8 mouse cellular contexts compared by ENCODE assay signal in genomic region chr11:71346024-71346423, GRCm38 (mm10).
DNase-seq lines count a peak whose midpoint lies in the region; ATAC-seq and TF ChIP-seq lines count a peak whose summit lies in the region.

No protein-coding gene starts in this region.

- H3K9me3 ChIP-seq in forebrain, postnatal 0 days (ENCODE audit: low read length), result no peaks in the 10 kb centered on the region
- no peaks in the 10 kb centered on the region for H3K9me3 ChIP-seq in forebrain, embryonic 13.5 days (replicated peaks)
- H3K9me3 ChIP-seq in neural tube, embryonic 11.5 days (ENCODE audit: control insufficient read depth, low read length), result no peaks in the 10 kb centered on the region
- H3K9me3 ChIP-seq in neural tube, embryonic 15.5 days (replicated peaks), result no peaks in the 10 kb centered on the region

- no peaks in the 10 kb centered on the region for H3K4me1 ChIP-seq in forebrain, postnatal 0 days (ENCODE audit: insufficient read depth)
- peaks cover 4% of the 10 kb centered on the region; the same call in 1 of the 2 replicates for H3K4me1 ChIP-seq in forebrain, embryonic 13.5 days
- H3K4me1 ChIP-seq in neural tube, embryonic 11.5 days (ENCODE audit: control insufficient read depth, insufficient read depth, low read length), result no peaks in the 10 kb centered on the region
- peaks cover 2% of the 10 kb centered on the region; the same call in 1 of the 2 replicates for H3K4me1 ChIP-seq in neural tube, embryonic 15.5 days

- peak; percentile 64; the same call in 1 of the 2 replicates for ATAC-seq in forebrain, postnatal 0 days
- no peak for ATAC-seq in forebrain, embryonic 13.5 days
- no peak for ATAC-seq in neural tube, embryonic 11.5 days (ENCODE audit: insufficient read depth, low FRiP score, low TSS enrichment)
- ATAC-seq in neural tube, embryonic 15.5 days (ENCODE audit: low FRiP score), result no peak

- no peak overlapping the region for H3K4me3 ChIP-seq in forebrain, postnatal 0 days (ENCODE audit: low read depth, low read length)
- H3K4me3 ChIP-seq in forebrain, embryonic 13.5 days, result no peak overlapping the region
- H3K4me3 ChIP-seq in neural tube, embryonic 11.5 days (ENCODE audit: low read depth, low read length), result no peak overlapping the region
- H3K4me3 ChIP-seq in neural tube, embryonic 15.5 days (replicated peaks), result no peak overlapping the region

- no peak overlapping the region for H3K9ac ChIP-seq in forebrain, postnatal 0 days
- H3K9ac ChIP-seq in forebrain, embryonic 13.5 days, result no peak overlapping the region
- no peak overlapping the region for H3K9ac ChIP-seq in neural tube, embryonic 11.5 days (ENCODE audit: low read length)
- H3K9ac ChIP-seq in neural tube, embryonic 15.5 days (replicated peaks), result no peak overlapping the region

- peak; percentile 84 for DNase-seq in forebrain, postnatal 0 days
- DNase-seq in neural tube, embryonic 11.5 days (ENCODE audit: low spot score), result peak; percentile 15
- DNase-seq in kidney, postnatal 25 days, result peak; percentile 44 to 52
- peak; percentile 25 for DNase-seq in retina, adult 2 months (ENCODE audit: low read depth, low spot score)
- DNase-seq in urinary bladder, postnatal 4 days (ENCODE audit: low spot score in 2 of 2), result no peak
- no peak for DNase-seq in lung, postnatal 25 days (ENCODE audit: low spot score)

- H3K36me3 ChIP-seq in forebrain, postnatal 0 days (ENCODE audit: insufficient read depth), result no peaks in the 10 kb centered on the region
- H3K36me3 ChIP-seq in forebrain, embryonic 13.5 days (ENCODE audit: poor library complexity, severe bottlenecking), result no peaks in the 10 kb centered on the region
- no peaks in the 10 kb centered on the region for H3K36me3 ChIP-seq in neural tube, embryonic 11.5 days (ENCODE audit: control insufficient read depth, insufficient read depth, low read length)
- no peaks in the 10 kb centered on the region for H3K36me3 ChIP-seq in neural tube, embryonic 15.5 days

- no peak overlapping the region for H3K4me2 ChIP-seq in forebrain, postnatal 0 days (ENCODE audit: low read depth)
- H3K4me2 ChIP-seq in forebrain, embryonic 13.5 days, result no peak overlapping the region
- no peak overlapping the region for H3K4me2 ChIP-seq in neural tube, embryonic 11.5 days (ENCODE audit: low read depth)
- H3K4me2 ChIP-seq in neural tube, embryonic 15.5 days, result no peak overlapping the region

- no peak overlapping the region for H3K27ac ChIP-seq in forebrain, postnatal 0 days (ENCODE audit: low read depth, low read length)
- no peak overlapping the region for H3K27ac ChIP-seq in forebrain, embryonic 13.5 days
- no peak overlapping the region for H3K27ac ChIP-seq in neural tube, embryonic 11.5 days (ENCODE audit: low read depth, low read length)
- H3K27ac ChIP-seq in neural tube, embryonic 15.5 days (replicated peaks), result no peak overlapping the region

- peak; percentile 70 for TF ChIP-seq CTCF in forebrain, postnatal 0 days (IDR thresholded peaks at IDR 0.05; ENCODE audit: low read depth)

- H3K27me3 ChIP-seq in forebrain, postnatal 0 days (ENCODE audit: insufficient read depth, low read length), result no peaks in the 10 kb centered on the region
- no peaks in the 10 kb centered on the region for H3K27me3 ChIP-seq in forebrain, embryonic 13.5 days
- H3K27me3 ChIP-seq in neural tube, embryonic 11.5 days (ENCODE audit: control insufficient read depth, insufficient read depth, low read length), result no peaks in the 10 kb centered on the region
- no peaks in the 10 kb centered on the region for H3K27me3 ChIP-seq in neural tube, embryonic 15.5 days (replicated peaks)

- 15% methylated on average over 3 of the region's 3 CpGs for WGBS in forebrain, postnatal 0 days
- 43% methylated on average over 3 of the region's 3 CpGs for WGBS in forebrain, embryonic 13.5 days
- WGBS in neural tube, embryonic 11.5 days, result 77% methylated on average over 3 of the region's 3 CpGs
- WGBS in neural tube, embryonic 15.5 days, result 57% methylated on average over 3 of the region's 3 CpGs

Comparison
In these comparisons a context has a peak if more than half of its experiments do, and no peak if none do; other contexts are left out.
1. DNase-seq: peak in forebrain, postnatal 0 days (single experiment), neural tube, embryonic 11.5 days (single experiment), kidney, postnatal 25 days (2 of 2) and retina, adult 2 months (single experiment); none in urinary bladder, postnatal 4 days (0 of 2) and lung, postnatal 25 days (single experiment).